Mouse (Mus musculus) adrenal gland (tissue): ENCODE data around the gene Stom.

Experiments used
- intact Hi-C: fragments of 180-260 bp; cut with DNase I; formaldehyde crosslinking; loops from one replicate; pipeline ENCODE4 v1.15.1; 2025
- long read RNA-seq, 2 experiments: library from polyadenylated mRNA; unstranded; transcript quantifications; one replicate each; pipeline ENCODE4 v2.0.0; 2020; ENCODE audit warnings: borderline replicate concordance in 1 of 2; ENCODE audit not compliant: insufficient replicate concordance in 1 of 2

Gene Stom
- long read RNA-seq, experiment 1, transcript Stom-201 (7 exons, 2,787 nt), result major isoform, 9 of 12 reads
- long read RNA-seq, experiment 1, partial matches to known transcripts, result 0 of 12 reads
- long read RNA-seq, experiment 1, other reads (novel, unspliced or antisense), result 3 of 12 reads
- long read RNA-seq, experiment 2, transcript Stom-201 (7 exons, 2,787 nt), result major isoform, 8 of 8 reads
- long read RNA-seq, experiment 2, partial matches to known transcripts, result 0 of 8 reads
- long read RNA-seq, experiment 2, other reads (novel, unspliced or antisense), result 0 of 8 reads

- intact Hi-C loops, result no loop called here
Observed at GRCm38 (mm10) chr2:35336388-35337280, at the start of gene Stom. Gene Stom, minus strand, starts transcription at chr2:35336976.

GRCm38 (mm10) chr2:35385441-35385871, 48.7 kb upstream of the Stom start:
- intact Hi-C loops, result no loop called here

GRCm38 (mm10) chr2:35379306-35379705, 42.5 kb upstream of the Stom start:
- intact Hi-C loops, result no loop called here

- intact Hi-C loops, result no loop called here
Observed at GRCm38 (mm10) chr2:35377600-35377999, 40.8 kb upstream of the Stom start.

GRCm38 (mm10) chr2:35373003-35373402, 36.2 kb upstream of the Stom start:
- intact Hi-C loops, result no loop called here

- intact Hi-C loops, result no loop called here
Observed at GRCm38 (mm10) chr2:35370686-35371085, 33.9 kb upstream of the Stom start.

- intact Hi-C loops, result no loop called here
Observed at GRCm38 (mm10) chr2:35367629-35368028, 30.9 kb upstream of the Stom start, which contains the start of gene 4930568D16Rik. Gene 4930568D16Rik, minus strand, starts transcription at chr2:35367729.

GRCm38 (mm10) chr2:35349184-35349583, 12.4 kb upstream of the Stom start:
- intact Hi-C loops, result loop anchor here (1.0 kb wide), 1 partner anchor 51 kb away; no protein-coding TSS in a partner anchor

- intact Hi-C loops, result no loop called here
Observed at GRCm38 (mm10) chr2:35345984-35346383, 9.2 kb upstream of the Stom start.

GRCm38 (mm10) chr2:35342605-35343004, 5.8 kb upstream of the Stom start:
- intact Hi-C loops, result no loop called here

- intact Hi-C loops, result no loop called here
Observed at GRCm38 (mm10) chr2:35338707-35339106, 1.9 kb upstream of the Stom start.

GRCm38 (mm10) chr2:35338036-35338435, 1.3 kb upstream of the Stom start:
- intact Hi-C loops, result no loop called here

GRCm38 (mm10) chr2:35337419-35337818, 643 bp upstream of the Stom start:
- intact Hi-C loops, result no loop called here

GRCm38 (mm10) chr2:35335620-35336019, 1.2 kb downstream of the Stom start:
- intact Hi-C loops, result no loop called here

- intact Hi-C loops, result no loop called here
Observed at GRCm38 (mm10) chr2:35333670-35334069, 3.1 kb downstream of the Stom start.

GRCm38 (mm10) chr2:35331205-35331604, 5.6 kb downstream of the Stom start:
- intact Hi-C loops, result no loop called here

- intact Hi-C loops, result no loop called here
Observed at GRCm38 (mm10) chr2:35329061-35329460, 7.7 kb downstream of the Stom start.

GRCm38 (mm10) chr2:35328064-35328792, 8.5 kb downstream of the Stom start:
- intact Hi-C loops, result no loop called here

- intact Hi-C loops, result no loop called here
Observed at GRCm38 (mm10) chr2:35327583-35327982, 9.2 kb downstream of the Stom start.

- intact Hi-C loops, result no loop called here
Observed at GRCm38 (mm10) chr2:35326931-35327330, 9.8 kb downstream of the Stom start.

GRCm38 (mm10) chr2:35325930-35326329, 10.8 kb downstream of the Stom start:
- intact Hi-C loops, result no loop called here
